ENCODE assay signal across 28 mouse cellular contexts in genomic region chr4:58280121-58280520, GRCm38 (mm10). TPM values are rescaled to one million over a fixed set of nuclear protein-coding genes. Genes with fewer than 3 reads are reported as not detected.
DNase-seq lines count a peak whose midpoint lies in the region; ATAC-seq lines count a peak whose summit lies in the region.
"Had no signal": no experiment of that assay in that cellular context is flagged by ENCODE, and none has a peak within 500 bp of the region (broad histone marks: within the 10 kb centered on the region; RNA-seq: fewer than 3 reads in every experiment).

No protein-coding gene starts in this region.

- H3K27me3 ChIP-seq in heart, embryonic 11.5 days (ENCODE audit: control insufficient read depth, insufficient read depth, low read length): no peaks in the 10 kb centered on the region
- H3K27me3 ChIP-seq: embryonic facial prominence, embryonic 13.5 days; forebrain, embryonic 12.5 days; forebrain, embryonic 15.5 days; heart, embryonic 15.5 days; hindbrain, embryonic 12.5 days; hindbrain, embryonic 15.5 days had no signal

- no peak for ATAC-seq in heart, embryonic 11.5 days (replicated peaks; ENCODE audit: insufficient number of reproducible peaks, low FRiP score, low TSS enrichment)
- ATAC-seq: activated CD4-positive, CD25-positive, alpha-beta regulatory T cell, adult 4 months; forebrain, embryonic 15.5 days; intestine, embryonic 16.5 days had no signal

- no peak overlapping the region for H3K27ac ChIP-seq in heart, embryonic 11.5 days (ENCODE audit: low read depth, low read length)
- H3K27ac ChIP-seq: embryonic facial prominence, embryonic 10.5 days; embryonic facial prominence, embryonic 13.5 days; forebrain, embryonic 12.5 days; forebrain, embryonic 15.5 days; heart, embryonic 10.5 days; heart, embryonic 15.5 days; hindbrain, embryonic 12.5 days; hindbrain, embryonic 15.5 days had no signal

- no peaks in the 10 kb centered on the region for H3K36me3 ChIP-seq in heart, embryonic 11.5 days (ENCODE audit: control insufficient read depth, insufficient read depth, low read length)
- H3K36me3 ChIP-seq: embryonic facial prominence, embryonic 10.5 days; embryonic facial prominence, embryonic 13.5 days; forebrain, embryonic 12.5 days; forebrain, embryonic 15.5 days; heart, embryonic 10.5 days; heart, embryonic 15.5 days; hindbrain, embryonic 12.5 days; hindbrain, embryonic 15.5 days had no signal

- no peak overlapping the region for H3K9ac ChIP-seq in heart, embryonic 11.5 days (ENCODE audit: low read depth, low read length)
- H3K9ac ChIP-seq: embryonic facial prominence, embryonic 13.5 days; forebrain, embryonic 12.5 days; forebrain, embryonic 15.5 days; heart, embryonic 15.5 days; hindbrain, embryonic 12.5 days; hindbrain, embryonic 15.5 days had no signal

- DNase-seq in gastrocnemius, adult 18-20 months (ENCODE audit: low spot score): peak; percentile 48
- DNase-seq in gastrocnemius, postnatal 4 days (ENCODE audit: low spot score in 2 of 2): no peak
- DNase-seq in heart, adult 11 months: peak; percentile 93
- DNase-seq in heart, postnatal 10 days: peak; percentile 31 to 36
- no peak for DNase-seq in heart, postnatal 4 days
- DNase-seq in skeletal muscle tissue, adult 2 months (ENCODE audit: low read depth, low spot score): peak; percentile 49
- DNase-seq: adrenal gland, adult 8-10 months; adrenal gland, postnatal 25 days; cerebellum, adult 11-12 months; cerebellum, adult 8-10 months; cerebellum, postnatal 10 days; cerebellum, postnatal 36 days; embryo, embryonic 11 days; kidney, adult 18-20 months had no signal

- no peak overlapping the region for H3K4me3 ChIP-seq in heart, embryonic 11.5 days (ENCODE audit: low read depth, low read length)
- H3K4me3 ChIP-seq: embryonic facial prominence, embryonic 10.5 days; embryonic facial prominence, embryonic 13.5 days; erythroblast, embryonic 14.5 days; forebrain, embryonic 12.5 days; forebrain, embryonic 15.5 days; heart, embryonic 10.5 days; heart, embryonic 15.5 days; hindbrain, embryonic 12.5 days; hindbrain, embryonic 15.5 days had no signal

- no peaks in the 10 kb centered on the region for H3K4me1 ChIP-seq in heart, embryonic 11.5 days (ENCODE audit: control insufficient read depth, insufficient read depth, low read length)
- H3K4me1 ChIP-seq: embryonic facial prominence, embryonic 10.5 days; forebrain, embryonic 12.5 days; forebrain, embryonic 15.5 days; heart, embryonic 15.5 days; hindbrain, embryonic 12.5 days; hindbrain, embryonic 15.5 days had no signal

- 81% methylated on average over 2 of the region's 2 CpGs for WGBS in heart, embryonic 11.5 days (ENCODE audit: insufficient replicate concordance)

- intact Hi-C loops in heart, postnatal 10 days (cut with DNase I): no loop called here

- H3K9me3 ChIP-seq in heart, embryonic 11.5 days (replicated peaks; ENCODE audit: control insufficient read depth, low read length): no peaks in the 10 kb centered on the region
- H3K9me3 ChIP-seq: embryonic facial prominence, embryonic 10.5 days; embryonic facial prominence, embryonic 13.5 days; forebrain, embryonic 12.5 days; forebrain, embryonic 15.5 days; heart, embryonic 10.5 days; heart, embryonic 15.5 days; hindbrain, embryonic 12.5 days; hindbrain, embryonic 15.5 days had no signal

- no peak overlapping the region for H3K4me2 ChIP-seq in heart, embryonic 11.5 days
- H3K4me2 ChIP-seq: embryonic facial prominence, embryonic 13.5 days; forebrain, embryonic 12.5 days; forebrain, embryonic 15.5 days; heart, embryonic 15.5 days; hindbrain, embryonic 12.5 days; hindbrain, embryonic 15.5 days had no signal

RNA-seq across cellular contexts. Expression of gene Musk, which starts 5.6 kb away (rescaled TPM):
- total RNA-seq in gastrocnemius, adult 18-20 months (2021): 10 to 100 TPM; 21.8 to 44.1 TPM
- total RNA-seq in gastrocnemius, postnatal 4 days (2021): 10 to 100 TPM; 32.5 to 33.5 TPM
- polyA plus RNA-seq in heart, embryonic 11.5 days (2014; fragmentation: Nextera tagmentation; extraction: Ambion mirVana): 0.32 TPM in 1 of 2 replicates, not detected in the other
- under 1 TPM; 0.40 to 0.93 TPM for total RNA-seq in heart, postnatal 10 days (2021)
- under 1 TPM; 0.38 to 0.47 TPM for total RNA-seq in heart, postnatal 4 days (2021)
- total RNA-seq: ES-E14; hematopoietic stem cell, adult 5-6 weeks had no signal
- polyA plus RNA-seq: activated CD4-positive, CD25-positive, alpha-beta regulatory T cell, adult 4 months; erythroblast, embryonic 14.5 days; heart, embryonic 10.5 days; heart, embryonic 15.5 days had no signal

Comparison
In these comparisons a context has a peak if more than half of its experiments do, and no peak if none do; other contexts are left out.
1. DNase-seq: peak in gastrocnemius, adult 18-20 months (single experiment), heart, adult 11 months (single experiment), heart, postnatal 10 days (2 of 2) and skeletal muscle tissue, adult 2 months (single experiment); none in gastrocnemius, postnatal 4 days (0 of 2) and heart, postnatal 4 days (single experiment).
2. RNA of gene Musk, which starts 5.6 kb away (total RNA-seq): 21.8 to 44.1 TPM in gastrocnemius, adult 18-20 months and 32.5 to 33.5 TPM in gastrocnemius, postnatal 4 days; 0.40 to 0.93 TPM in heart, postnatal 10 days and 0.38 to 0.47 TPM in heart, postnatal 4 days; every median in the first group is over 10 times any median in the second.